Mouse (Mus musculus) spleen, embryonic (tissue): ENCODE measurements around the gene Nup107.

Experiments used
- CTCF ChIA-PET: fragments of 350-600 bp; sonication (Branson Sonifier 250); formaldehyde crosslinking; loops from one replicate; lab custom pipeline; 2022; lab: Charles Lee

Gene Nup107

DNA sequence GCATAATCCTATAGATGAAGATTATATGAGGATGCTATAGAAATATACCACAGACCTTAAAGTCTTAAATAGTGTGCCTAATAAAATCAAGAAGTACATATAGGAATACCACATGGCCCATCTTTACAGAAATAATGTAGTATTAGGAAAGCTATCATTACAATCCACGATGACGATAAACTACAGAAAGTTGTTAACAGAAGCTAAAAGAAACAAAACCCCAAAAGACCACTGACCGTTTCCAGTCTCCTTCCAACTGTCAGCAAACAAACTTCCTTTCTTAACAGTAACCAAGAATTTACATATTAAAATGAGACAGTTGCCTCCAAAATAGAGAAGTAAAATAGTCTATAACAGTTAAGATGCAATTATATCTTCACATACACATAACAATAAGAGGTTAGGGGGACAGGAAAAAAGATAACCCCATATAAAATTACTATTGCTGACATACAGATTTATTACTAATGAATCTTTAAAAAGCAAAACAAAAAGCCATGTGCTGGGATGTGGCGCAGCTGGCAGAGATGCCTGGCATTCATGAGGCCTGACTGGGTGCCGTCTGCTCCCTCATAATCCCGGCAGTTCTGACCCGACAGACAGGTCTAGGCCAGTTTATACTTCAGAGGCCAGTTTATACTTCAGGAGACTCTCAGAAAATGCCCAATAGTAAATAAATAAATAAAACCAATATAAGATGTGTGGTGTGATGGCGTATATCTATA is 12.8 kb downstream of the Nup107 start:
- CTCF ChIA-PET = no interaction called here

DNA sequence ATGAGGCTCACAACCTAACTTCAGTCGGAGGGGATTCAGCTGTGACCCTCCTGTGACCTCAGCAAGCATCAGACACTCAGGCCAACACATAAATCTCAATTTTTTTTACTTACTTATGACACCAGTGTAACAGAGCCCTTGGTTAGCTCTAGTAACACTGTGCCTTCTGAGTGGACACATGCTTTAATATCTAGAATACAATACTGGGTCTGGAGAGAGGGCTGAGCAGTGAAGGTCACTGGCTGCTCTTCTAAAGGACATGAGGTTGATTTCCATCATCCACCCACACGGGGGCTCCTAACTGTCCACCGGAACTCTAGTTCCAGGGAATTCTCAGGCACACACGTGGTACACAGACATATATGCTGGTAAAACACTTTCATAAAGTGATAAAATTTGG is 13.6 kb downstream of the Nup107 start:
- CTCF ChIA-PET = no interaction called here

DNA sequence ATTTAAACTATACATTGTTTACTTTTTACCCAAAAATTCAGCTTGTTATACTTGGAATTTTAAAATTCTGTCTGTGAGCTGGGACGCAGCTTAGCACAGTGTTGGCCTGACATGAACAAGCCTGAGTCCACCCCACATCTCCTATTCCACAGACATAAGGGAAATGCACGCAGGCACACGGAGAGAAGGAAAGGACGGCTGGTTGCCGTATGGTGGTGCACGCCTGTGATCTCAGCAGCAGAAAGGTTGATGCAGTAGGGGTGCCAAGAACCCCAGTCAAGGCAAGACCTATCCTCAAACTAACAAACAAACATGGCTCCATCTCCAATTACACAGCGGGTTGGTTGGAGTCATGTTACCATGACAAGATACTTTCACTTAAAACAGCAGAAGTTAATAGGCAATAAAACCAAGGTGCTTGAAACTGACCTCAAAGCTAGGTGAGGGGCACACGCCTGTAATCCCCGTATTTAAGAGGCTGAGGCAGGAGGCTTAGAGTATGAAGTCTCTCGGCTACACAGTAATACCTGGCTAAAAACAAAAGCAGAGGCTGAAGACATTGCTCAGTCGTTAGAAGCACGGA is 14.1 kb downstream of the Nup107 start:
- CTCF ChIA-PET = no interaction called here

DNA sequence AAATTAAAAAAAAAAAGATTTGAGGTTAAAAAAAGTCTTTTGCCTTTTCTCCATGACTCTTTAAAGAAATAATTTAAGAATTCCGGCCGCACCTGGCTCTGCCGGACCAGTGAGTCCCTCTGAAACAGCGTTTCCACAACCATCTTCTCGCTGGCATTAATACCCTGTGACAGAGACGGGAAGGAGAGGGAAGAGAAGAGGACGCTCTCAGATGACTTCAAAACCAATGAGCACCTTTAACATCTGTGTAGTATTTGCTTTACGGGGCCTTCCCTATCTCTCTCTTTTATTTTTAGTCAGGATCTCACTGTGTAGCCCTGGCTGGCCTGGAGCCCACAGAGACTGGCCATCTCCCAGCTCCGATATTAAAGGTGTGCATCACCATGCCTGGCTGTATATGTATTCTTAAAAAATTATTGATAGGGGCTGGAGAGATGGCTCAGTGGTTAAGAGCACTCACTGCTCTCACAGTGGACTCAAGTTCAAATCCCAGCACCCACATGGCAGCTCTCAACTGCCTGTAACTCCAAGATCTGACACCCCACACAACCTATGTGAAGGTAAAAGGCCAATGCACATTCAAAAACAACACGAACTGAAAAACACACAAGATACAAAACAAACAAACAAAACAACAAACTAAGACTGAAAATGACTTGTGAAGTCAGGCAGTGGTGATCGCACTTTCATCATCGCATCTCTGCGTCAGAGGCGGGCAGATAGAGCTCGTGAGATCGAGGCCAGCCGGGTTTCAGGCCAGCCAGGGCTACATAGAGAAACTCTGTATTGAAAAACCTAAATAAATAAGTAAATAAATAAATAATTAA is 14.8 kb downstream of the Nup107 start:
- CTCF ChIA-PET = no interaction called here

DNA sequence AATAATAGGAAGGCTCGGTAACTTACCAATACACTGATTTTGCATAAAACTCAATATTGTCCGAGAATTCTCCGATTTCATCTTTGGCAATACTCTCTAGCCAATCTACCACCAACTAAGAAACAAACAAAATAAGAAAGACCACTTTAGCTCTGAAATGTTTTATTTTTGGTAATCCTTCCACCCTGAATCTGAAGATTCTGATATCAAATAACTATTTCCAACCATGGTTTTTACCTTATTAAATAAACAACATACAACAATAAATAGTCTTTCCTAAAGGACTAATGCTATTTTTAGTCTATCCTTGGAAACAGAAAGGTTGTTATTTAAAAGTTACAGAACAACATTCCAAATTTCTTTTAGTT is 15.4 kb downstream of the Nup107 start:
- CTCF ChIA-PET = no interaction called here

DNA sequence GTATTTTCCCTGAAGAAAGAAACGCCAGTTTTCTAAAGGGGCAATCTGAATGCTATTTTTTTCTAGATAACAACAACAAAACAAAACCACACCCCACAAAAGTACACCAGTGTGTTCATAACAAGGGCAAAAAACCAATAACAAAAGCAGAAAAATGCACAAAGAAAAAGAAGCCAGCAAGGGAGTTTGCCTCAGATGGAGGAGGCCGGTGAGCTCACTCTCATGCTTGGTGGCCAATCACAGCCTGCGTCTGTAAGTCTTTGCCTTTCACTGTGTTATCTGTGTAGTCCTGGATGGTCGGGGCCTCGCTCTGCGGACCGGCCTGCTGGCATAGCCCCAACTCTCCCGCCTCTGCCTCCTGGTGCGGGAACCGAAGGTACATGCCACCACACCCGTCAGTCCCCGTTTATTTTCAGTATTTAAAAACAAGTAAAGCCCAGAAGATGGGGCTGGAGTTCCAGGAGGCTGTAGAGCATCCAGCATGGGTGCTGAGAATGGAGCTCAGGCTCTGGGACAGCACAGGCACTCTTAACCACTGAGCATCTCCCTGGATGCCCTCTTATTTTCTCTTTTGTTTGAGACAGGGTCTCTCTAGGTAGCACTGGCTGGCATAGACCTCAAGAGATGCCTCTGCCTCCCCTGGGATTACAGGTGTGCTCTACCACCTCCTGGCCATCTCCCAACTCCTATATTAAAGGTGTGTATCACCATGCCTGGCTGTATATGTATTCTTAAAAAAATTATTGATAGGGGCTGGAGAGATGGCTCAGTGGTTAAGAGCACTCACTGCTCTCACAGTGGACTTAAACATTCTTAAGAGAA is 16.0 kb downstream of the Nup107 start:
- CTCF ChIA-PET = no interaction called here

DNA sequence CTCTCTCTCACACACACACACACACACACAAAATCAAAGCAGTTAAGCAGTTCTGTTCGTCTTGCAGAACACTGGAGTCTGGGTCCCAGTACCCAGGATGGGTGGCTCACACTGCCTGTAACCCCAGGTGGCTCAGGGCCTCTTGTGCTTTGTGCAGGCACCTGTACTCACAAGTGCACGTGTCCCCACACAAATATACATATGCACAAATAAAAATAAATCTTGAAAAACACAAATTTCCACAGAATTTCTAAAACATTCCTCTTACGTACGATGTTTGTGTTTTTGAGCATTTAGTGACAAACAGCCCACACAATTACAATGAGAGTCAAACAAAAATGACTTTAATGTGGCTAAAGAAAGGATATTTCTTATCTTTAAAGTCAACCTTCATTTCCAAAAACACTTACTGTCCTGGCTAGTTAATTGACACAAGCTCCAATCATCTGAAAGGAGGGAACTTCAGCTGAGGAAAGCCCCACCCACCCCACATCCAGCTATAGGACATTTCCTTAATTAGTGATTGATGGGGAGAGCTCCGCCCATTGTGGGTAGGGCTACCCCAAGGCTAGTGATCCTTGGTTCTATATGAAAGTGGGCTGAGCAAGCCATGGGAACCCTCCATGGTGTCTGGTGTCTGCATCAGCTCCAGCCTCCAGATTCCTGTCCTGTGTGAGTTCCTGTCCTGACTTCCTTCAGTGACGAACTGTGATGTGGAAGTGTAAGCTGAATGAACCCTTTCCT is 16.9 kb downstream of the Nup107 start:
- CTCF ChIA-PET = no interaction called here

DNA sequence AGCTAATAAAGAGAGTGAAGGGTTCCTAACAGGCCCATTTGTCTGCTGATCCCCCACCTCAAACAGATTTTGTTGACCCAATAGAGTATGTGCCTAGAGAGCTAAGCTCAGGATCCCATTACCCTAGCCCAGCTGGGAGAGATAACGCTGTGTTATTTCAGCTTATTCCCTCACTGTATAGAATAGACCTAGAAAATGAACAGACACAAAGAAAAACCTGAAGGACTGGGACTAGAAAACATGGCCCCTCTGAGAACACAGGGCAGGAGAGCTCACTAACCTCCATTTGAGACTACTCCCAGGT is 17.7 kb downstream of the Nup107 start:
- CTCF ChIA-PET = no interaction called here

DNA sequence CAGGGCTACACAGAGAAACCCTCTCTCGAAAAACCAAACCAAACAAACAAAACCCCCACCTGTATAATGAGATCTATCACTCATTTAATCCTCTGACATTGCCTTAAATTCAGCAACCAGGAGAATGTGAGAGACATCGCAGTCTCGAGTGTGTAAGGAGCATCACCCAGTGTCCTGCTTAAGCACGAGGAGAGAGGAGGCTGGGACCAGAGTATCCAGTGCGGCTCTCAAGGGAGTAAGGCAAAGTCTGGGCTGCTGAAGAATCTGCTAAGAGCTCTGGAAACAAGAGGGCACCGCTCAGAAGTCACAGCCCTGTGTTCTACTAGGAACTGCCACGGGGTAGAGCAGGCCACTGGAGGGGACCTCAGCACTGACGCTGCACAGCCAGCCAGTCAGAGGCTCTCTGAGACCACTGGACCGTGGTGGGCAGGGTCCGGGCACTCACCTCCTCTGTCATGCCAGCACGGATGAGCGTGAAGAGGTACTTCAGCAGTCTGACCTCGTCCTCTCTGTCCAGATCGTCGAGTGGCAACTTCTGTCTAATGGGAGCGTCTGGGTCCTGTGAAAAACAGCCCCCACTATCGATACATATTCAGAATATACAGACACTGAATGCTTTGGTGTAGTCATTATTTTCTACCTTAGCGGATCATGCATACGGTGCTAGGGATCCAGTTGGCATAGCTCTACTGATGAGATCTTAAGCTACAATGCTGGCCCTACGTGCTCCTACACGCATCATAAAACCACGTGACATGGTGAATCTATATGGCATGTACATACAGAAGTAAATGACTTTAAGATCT is 18.3 kb downstream of the Nup107 start:
- CTCF ChIA-PET = no interaction called here

DNA sequence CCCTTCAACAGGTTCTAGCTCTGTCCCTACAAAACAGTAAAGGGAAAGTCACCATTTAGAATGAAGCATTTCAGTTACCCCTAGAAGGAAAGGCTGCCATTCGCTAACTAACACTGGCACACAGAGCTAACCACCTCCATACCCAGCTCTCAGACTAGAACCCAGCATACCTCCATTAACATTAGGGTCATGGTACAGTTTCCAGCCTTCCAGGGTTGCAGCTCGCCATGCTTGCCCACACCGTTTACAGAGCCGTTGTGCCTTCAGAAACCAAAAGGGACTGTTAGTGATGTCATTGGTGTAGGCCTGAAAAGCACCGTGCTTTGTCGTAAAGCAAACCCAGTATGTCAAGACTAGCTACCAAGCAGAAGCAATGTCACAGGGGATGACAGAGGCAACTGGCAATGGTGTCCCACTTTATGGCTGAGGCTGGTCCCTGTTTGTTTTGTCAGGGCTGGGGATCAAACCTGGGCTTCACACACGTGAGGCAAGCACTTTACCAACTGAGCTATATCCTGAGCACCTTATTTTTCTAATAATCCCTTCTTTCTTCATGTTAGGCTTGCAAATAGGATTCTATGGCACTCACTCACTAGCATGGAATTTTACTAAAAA is 19.3 kb downstream of the Nup107 start:
- CTCF ChIA-PET = interaction anchor here (0.6 kb wide), 1 partner anchor 41 kb away, joined by 3 read pairs; no protein-coding TSS in a partner anchor

DNA sequence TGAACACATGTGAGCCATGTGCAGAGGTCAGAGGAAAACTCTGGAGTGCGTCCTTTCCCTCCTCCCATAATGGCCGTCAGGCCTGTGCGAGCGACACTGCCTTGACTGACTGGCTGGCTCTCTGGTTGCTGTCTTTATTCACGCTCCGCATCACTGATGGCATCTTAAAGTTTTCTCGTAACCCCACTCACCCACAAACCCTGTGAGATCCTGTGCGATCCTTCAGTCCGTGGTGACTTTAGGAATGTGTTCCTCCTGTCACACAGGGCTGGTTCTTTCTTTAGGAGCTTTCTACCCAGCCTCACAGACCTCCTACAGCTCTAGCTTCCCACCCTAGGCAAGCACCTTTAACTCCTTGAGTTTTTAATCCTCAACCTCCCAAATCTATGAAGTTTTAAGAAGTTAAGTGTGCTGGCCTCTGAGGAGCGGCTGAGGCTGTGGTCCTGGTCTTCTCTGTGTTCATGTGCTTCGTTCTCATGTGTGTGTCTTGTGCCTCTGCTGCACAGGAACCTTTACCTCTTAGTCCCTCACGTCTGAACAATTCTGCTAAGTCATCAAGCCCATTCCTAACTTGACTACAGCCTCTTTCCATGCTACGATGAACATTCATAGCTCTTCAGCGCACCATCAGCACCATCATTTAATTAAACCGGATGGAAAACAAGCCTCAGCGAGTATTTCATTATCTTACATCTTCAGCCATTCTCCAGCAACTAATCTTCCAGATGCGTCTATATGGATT is 20.0 kb downstream of the Nup107 start:
- CTCF ChIA-PET = interaction anchor here (0.6 kb wide), 1 partner anchor 41 kb away, joined by 3 read pairs; no protein-coding TSS in a partner anchor

DNA sequence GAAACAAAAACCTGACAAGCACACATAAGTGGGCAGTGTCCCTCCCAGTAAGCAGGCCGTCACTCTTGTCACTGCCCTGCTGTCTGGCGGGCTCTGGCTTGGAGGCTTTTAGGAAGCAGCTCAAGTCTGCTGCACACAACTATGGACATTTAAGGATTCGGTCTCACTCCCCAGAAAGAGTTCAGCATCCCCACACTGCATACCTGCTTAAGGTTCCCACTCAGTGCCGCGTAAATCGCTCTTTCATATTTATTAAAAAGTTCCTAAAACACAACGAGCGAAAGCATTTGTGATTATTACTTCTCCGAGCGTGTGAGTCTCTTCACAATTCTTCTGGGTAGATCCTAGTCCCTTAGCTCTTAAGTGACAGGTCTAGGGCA is 21.4 kb downstream of the Nup107 start:
- CTCF ChIA-PET = interaction anchor here (0.6 kb wide), 1 partner anchor 243 kb away, joined by 3 read pairs; no protein-coding TSS in a partner anchor

DNA sequence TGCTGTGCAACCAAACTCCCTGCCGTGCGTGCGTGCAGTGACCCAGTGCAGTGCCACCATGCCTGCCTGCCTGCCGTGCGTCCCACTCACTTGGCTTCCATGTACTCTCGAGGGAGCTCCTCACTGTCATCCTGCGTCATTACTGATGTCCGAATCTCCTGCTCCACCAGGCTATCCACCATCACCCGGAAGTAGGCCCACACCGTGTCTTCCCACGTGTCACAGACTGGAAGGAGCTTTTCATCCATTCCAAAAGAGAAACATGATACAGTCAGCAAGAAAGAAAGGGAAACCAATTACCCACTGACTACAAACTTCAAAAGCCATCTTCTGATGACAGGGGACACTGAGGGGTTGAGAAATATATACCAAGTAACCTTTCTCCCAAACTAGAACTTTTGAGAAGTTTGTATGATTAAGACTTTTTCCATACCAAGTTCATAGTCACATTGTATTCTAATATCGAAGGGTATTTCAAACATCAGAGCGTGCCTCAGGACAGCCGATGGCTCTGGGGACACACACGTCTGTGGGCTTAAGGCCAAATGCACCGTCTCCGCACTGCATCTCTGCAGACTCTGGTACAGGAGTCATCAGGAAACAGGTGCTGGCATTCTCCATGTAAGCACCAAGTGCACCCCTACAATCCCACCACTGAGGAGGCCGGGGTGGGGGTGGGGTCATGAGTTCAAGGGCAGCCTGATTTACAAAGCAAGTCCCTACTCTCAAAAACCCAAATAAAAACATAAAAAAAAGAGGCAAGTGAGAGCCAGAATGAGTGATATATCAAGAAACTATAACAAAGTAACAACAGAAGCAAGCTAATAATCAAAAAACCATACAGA is 22.0 kb downstream of the Nup107 start:
- CTCF ChIA-PET = no interaction called here

DNA sequence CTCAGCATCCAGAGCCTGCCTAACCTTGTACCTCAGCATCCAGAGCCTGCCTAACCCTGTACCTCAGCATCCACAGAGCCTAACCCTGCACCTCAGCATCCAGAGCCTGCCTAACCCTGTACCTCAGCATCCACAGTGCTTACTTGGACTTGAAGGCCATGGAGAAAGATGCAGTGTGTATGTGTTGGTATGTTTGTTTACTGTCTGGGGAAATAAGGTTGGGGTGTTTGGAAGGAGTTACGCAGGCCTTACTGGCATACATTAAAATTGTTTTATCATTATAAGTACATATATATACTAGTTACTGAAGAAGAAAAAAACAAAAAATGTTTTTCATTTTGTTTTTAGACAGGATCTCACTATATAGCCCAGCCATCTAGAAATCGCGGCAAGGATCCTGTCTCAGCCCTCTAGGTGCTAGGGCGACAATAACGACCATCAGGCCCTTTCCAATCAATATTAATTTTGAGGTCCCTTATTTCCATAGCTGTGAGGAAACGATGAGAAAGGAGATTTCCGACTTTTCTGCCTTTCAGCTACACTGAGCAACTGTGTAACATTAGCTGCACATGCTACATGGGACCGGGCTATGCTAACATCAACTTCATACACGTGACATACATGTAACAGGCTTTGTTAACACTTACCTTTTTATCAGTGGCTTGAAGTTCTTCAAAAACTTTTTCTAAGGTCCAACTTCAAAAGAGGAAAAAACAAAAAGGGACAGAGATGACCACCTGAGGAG is 22.8 kb downstream of the Nup107 start:
- CTCF ChIA-PET = no interaction called here

DNA sequence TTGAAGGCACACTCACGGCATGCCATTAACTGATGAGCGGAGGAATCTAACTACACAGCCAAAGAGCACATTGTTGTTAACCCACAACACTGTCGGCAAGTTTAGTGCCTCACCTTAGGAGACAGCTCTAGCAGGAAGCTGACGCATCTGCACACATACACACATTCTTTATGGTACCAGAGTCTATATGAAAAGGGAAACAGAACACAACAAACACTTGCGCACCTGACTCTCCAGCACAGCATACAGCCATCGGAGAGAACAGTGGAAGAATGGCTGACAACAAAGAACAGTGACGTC is 24.4 kb downstream of the Nup107 start:
- CTCF ChIA-PET = no interaction called here

DNA sequence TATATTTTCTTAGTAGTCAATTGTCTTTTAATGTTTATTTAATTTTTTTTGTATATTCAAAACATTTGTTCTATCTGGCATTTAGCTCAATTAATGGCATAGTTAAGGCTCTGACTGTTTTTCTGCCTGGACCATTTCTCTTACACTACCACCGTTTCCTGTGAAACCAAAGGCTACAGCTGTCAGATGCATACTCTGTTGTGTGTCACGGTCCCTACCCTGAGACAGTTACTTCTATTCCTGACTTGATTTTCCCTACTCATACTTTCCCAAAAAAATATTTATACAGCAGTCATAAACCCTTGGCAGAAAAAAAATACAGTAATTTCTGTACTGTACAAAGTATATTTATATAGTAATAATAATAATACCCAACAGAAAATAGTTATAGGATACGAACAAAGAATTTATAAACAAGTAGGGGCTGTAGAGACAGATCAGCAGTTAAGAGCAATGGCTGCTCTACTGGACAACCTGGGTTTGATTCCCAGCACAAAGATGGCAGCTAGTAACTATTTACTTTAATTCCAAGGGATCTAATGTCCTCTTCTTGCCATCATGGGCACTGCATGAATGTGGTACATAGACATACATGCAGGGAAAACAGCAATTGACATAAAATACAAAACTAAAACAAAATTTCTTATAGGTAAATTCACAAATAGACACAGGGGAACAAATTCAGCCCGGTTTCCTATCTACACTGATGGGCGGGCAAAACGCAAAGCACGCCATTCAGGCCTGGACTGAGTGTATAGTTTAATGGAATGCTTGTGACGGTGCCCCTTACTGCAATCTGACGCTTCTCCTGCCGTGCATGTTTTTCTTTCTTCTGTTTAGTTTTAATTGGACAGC is 25.0 kb downstream of the Nup107 start:
- CTCF ChIA-PET = no interaction called here

DNA sequence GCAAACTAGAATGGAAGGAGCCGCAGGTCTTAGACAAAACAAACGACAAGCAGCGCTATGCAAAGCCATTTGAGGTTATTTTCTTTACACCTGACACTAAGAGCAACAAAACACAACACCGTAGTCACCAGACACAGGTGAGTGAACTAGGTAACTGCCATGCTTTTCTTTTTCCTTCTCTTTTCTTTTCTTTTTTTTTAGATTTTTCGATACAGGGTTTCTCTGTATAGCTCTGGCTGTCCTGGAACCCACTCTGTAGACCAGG is 25.7 kb downstream of the Nup107 start:
- CTCF ChIA-PET = no interaction called here
